Mouse (Mus musculus) ES-Bruce4 (cell line): ENCODE measurements around the gene 9130213A22Rik.

Experiments
- CTCF ChIP-seq: IDR thresholded peaks from one replicate; pipeline ENCODE4 v1.8.1; 2011; ENCODE audit warnings: low read depth, low read length
- EP300 ChIP-seq: IDR thresholded peaks from 2 replicates; pipeline ENCODE4 v1.6.1; 2011; ENCODE audit warnings: low read depth, low read length; ENCODE audit not compliant: insufficient read depth
- POLR2A ChIP-seq: IDR thresholded peaks from one replicate; pipeline ENCODE4 v1.8.1; 2011; ENCODE audit warnings: low read length; ENCODE audit not compliant: insufficient read depth

GRCm38 (mm10) chr11:69134622-69134968 lies 12.2 kb upstream of the 9130213A22Rik start:
- TF ChIP-seq POLR2A (no peak), CTCF (no peak), EP300 (no peak)
